Mouse (Mus musculus) cerebellum, adult 18-20 months (tissue): ENCODE results near the gene Kank4.
"Not testable (repeated sequence)": the region's sequence is repeated elsewhere in the genome, so short reads cannot be mapped to it uniquely, and the experiment has no call there.

ENCODE experiments used
- DNase-seq, 2 experiments: peaks; one replicate each; pipeline ENCODE4 v3.0.0; 2021

The Kank4 gene

DNA sequence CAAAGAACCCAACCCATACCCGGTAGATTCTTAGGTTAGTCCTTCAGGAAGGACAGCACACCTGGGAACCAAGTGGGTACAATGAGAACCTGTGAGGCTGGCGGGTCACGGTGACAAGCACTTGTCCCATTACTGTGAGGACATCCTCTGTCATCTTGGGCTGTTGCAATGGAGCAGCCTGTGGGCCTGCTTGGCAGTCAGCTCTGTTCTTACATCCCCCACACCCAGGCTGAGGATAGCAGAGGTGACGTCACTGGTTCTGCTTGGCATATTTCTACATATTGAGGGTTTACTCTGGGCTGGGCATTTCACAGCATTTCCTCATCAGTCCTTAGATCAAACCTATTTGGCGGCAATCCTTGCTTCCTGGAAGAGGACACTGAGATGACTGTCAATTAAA lies 43.6 kb downstream of the Kank4 start:
- DNase-seq: no peak

DNA sequence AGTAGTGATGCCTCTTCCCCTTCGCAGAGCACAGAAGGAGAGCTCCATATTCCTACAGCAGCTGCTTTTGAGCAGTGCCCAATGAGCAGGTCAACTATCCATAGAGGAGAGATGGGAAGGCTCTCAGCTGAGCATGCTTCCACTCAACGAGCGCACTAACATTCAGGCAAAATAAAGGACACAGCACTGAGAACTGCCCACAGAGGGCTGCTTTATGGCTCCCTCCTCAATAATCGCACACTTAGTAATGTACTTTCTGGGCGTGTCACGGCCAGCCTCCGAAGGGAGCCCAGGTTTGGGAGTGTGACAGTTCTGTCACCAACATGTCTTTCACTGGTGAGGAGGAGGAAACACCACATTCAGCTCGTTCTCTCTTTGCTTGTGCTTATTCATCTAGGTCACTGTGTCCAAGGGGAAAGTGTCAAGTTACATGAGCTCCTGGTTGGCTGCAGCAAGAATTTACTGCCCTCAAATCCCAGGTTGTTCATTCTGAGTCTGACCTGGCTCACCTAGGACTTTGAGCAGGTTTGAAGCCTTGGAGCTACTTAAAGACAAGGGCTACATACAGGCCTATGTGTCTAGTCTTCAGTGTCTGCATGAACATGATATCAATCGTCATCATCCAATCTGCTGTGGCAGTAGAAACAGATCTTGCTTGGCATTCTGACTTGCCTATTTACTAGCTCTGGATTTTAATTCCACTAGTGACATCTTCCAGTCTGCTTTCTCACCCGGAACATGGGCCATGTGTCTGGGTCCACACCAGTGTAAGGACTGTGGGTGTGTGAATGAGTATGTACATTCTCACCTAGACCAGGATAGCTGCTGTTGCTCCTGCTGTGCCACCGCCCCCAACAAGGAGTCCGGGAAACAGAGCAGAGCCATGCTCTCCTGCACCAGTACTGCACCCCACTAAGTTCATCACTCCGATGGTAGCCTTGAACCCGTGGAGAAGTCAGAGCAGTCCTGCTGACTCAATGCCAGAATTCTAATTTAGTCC lies 49.9 kb downstream of the Kank4 start:
- no peak for DNase-seq

DNA sequence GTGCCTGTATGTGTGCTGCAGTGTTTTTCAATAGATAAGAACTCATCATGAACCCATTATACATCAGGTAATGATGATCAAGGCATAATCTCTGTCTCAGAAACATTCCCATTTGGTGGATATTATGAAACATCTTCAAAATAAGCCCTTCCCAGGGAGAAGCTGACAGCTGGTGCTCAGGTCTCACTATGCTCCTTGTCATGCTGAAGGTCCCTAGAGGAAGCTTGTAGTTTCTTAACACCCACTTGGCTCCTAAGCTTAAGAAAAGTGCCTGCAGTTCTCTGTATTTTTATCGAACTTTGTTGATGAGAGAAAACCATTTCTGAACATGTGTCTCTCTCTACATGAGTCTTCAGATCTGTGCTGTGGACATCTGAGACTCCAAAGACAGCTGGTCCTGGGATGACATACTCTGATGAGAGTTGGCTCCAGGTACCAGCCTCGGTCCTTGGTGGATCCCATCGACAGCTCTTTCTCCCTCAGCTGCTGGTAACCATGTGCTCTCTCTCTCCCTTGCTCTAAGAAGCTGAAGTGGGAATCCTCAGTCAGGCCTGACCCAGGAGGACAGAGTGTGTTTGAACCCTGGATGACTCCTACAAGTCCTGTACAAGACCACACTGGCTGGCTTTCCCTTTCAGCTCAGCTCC lies 58.3 kb downstream of the Kank4 start:
- no peak for DNase-seq

- no peak for DNase-seq
Observed at GRCm38 (mm10) chr4:98758012-98758821, 59.1 kb downstream of the Kank4 start.

- no peak for DNase-seq
Observed at GRCm38 (mm10) chr4:98756141-98756540, 61.2 kb downstream of the Kank4 start.

DNA sequence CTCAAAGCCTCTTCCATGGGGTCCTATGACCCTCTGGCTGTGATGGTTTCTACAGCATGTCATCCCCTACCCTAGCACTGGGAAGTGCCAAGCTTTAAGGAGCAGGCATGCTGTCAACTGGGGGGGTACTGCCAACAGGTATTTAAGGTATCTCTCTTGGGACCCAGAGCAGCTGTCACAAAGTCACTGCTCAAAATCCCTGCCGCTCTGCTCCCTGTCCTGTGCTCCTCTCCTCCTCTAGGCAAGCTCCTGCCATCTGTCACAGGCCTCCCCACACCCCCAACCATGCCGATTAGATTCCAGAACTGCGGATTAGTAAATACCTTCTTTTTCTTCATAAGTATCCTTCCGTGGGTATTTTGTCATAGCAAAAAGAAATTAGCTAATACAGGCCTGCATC lies 62.9 kb downstream of the Kank4 start:
- peak in 1 of 2 experiments; percentile 45 for DNase-seq

DNA sequence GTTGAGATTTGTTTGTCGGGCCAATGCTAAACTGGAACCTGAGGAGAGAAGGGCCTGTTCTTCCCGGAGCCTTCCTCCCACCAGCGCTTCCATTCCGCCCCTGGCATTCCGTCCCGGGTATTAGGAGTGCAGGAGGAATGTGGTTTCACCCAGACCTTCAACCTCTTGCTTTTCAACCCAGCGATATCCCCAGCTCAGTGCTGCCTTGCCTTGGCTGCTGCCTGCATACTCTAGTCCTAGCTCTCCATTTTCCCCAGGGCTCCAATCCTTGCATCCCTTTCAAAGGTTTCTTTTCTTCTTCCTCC lies 73.5 kb downstream of the Kank4 start:
- no peak for DNase-seq

- no peak for DNase-seq
Observed at GRCm38 (mm10) chr4:98743209-98743905, 74.0 kb downstream of the Kank4 start.

DNA sequence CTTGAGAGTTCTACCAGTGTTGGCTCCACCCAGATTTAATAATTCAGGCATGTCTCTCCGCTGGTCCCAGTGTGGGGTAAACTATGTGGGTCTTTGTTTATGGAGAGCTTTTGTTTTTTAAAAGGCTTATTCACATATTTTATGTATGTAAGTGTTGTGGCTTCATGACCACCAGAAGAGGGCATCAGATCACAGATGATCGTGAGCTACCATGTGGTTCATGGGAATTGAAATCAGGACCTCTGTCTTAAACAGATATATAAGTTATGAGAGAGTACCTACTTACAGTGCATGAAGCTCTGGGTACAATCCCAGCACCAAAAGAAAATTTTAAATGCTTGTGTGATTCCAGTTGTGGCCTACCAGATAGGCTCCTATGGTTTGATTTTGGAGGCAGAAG lies 77.6 kb downstream of the Kank4 start:
- no peak for DNase-seq

DNA sequence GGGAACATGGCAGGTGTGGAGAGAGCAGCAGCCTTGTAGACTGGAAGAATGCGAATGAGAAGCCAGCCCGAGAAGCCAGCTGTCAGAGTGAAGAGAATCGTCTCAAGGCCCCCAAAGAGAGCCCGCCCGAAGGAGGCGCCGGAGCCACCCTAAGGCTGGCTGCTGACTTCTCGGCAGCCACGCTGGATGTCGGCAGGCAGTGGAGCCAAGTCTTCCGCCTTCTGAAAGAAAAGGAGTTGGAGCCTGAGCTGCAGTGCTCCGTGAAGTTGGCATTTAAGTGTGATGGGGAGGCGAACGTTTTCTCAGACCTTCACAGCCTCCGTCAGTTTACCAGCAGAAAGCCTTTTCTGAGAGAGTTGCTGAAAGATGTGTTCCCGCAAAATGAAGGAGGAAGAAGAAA lies 83.7 kb downstream of the Kank4 start:
- no peak for DNase-seq

DNA sequence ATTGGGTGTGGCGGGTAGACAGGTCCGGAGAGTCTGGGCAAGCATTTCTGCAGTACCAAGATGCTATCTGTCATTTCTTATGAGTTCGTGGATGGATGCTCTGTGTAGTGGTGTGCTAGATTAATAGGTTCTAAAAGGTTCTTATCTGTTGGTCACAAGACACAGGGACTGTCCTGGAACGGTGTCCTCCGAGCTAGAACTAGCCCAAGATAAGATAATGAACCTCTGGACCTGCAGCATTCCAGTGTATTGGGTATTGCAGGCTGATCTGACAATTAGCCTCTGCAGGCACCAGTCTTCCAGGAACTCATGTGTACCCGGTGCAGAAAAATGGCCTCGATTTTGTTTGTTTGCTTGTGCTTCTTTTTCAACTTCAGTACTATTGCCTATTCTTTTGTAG lies 88.6 kb downstream of the Kank4 start:
- no peak for DNase-seq

GRCm38 (mm10) chr4:98727959-98728347 lies 89.4 kb downstream of the Kank4 start:
- no peak for DNase-seq

DNA sequence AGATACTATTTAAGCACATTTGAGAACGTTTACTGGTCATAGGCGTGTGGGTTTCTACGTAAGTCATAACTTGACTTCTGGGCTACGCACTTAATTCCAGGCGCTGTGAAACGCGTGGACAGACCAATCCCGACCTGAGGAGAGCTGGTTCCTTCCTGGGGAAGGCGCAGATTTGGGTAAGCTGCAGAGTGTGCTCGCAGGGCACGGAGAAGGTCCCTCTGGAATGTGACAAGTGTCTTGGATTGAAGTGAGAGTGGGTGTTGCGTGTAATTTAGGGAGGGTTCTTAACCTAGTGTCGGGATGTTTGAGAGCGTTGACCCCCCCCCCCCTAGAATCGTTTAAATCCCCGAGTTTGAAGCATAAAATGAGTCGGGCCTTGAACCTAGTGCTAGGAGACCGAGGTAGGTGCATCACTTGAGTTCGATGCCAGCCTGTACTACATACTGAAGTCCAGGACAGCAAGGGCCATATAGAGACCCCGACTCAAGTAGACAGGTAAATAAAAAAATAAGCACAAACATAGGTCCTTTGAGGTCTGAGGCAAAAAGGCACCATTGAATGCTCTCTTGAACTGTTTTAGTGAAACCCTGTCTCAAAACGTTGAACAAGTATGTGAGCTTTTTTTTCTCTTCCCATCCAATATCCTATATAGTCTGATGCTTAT lies 89.9 kb downstream of the Kank4 start:
- no peak for DNase-seq

- DNase-seq: no peak
Observed at GRCm38 (mm10) chr4:98726590-98727237, 90.6 kb downstream of the Kank4 start, which contains the start of gene L1td1. L1td1 (plus strand) TSS chr4:98726734.

DNA sequence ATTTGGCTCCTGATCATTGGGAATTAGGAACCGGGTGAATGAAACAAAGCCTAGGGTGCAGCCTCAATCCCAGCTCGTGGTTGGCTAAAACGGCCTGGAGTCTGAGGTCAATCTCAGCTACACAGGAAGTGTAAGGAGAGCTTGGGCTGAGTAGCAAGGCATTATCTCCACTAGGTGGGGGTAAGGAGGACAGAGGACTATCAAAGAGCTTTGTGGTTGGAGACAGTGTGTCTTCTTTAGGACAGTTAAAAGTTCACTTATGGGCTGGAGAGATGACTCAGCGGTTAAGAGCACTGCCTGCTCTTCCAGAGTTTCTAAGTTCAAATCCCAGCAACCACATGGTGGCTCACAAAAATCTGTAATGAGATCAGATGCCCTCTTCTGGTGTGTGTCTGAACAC lies 91.9 kb downstream of the Kank4 start:
- no peak for DNase-seq

DNA sequence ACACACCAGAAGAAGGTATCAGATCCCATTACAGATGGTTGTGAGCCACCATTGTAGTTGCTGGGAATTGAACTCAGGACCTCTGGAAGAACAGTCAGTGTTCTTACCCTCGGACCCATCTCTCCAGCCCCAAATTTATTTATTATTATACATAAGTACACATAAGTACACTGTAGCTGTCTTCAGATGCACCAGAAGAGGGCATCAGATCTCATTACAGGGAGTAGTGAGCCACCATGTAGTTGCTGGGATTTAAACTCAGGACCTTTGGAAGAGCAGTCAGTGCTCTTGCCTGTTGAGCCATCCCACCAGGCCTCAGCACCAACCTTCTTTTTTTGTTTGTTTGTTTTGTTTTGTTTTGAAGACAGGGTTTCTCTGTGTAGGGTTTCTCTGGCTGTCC lies 92.7 kb downstream of the Kank4 start:
- DNase-seq: not testable (repeated sequence)

DNA sequence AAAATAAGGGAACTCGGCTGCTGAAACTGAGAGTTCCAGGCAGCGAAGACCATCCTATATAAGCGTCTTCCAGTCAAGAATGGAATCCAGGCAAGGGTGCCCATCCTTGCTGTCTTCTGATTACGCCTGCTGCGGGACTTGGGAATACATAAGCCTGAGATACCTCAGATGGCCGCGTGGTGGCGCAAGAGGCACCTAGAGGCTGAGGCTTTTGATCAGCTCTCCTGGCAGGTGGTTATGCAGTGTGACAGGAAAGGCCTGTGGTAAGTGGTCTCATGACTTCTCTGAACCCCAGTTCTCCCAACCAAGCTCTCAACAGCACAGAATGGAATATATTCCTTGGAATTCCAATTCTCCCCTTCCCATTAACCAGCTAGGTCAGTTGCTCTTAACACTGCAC lies 94.9 kb downstream of the Kank4 start:
- DNase-seq: peak; percentile 71 to 73

- DNase-seq: no peak
Observed at GRCm38 (mm10) chr4:98718547-98718917, 98.8 kb downstream of the Kank4 start.

DNA sequence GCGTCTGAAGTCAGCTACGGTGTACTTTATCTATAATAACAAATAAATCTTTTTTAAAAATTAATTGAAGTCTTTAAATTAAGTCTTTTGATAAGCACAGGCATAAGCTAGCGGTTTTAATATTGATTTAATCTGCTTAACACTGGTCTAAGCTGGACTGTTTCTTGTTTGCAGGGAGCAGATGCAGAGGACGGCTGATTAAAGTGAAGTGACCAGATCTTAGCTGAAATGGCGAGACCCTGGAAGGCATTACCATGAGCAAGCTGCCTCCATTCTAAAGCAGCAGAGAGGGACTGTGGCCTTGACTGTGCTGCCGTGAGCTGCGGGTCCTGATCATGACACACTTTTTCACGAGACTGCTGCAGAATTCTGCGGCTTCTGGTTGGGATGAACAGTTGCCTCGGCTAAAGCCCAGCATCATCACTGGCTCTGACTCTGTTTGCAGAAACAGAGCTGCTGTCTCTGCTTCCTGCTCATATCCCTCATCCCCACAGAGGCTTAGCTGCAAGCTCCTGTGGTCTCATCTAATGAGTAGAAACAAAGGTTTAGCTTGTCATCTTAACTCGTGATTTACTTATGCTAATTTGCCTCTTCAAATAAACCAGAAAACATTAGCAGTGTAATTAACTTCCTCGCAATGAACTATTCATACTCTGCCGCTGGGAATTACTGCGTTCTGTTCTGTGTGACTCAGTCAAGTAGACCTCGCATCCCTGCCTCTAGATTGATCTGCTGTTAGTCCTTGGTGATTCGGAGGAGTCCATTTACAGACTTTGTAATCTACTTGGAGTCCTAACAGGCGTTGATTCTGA lies 99.4 kb downstream of the Kank4 start:
- no peak for DNase-seq

GRCm38 (mm10) chr4:98710891-98711290 lies 106.4 kb downstream of the Kank4 start:
- DNase-seq: no peak
